ENCODE assay signal across 14 mouse cellular contexts in genomic region chr13:43158281-43158680, GRCm38 (mm10). TPM values are rescaled to one million over a fixed set of nuclear protein-coding genes. Genes with fewer than 3 reads are reported as not detected.
DNase-seq lines count a peak whose midpoint lies in the region; ATAC-seq lines count a peak whose summit lies in the region.
"Had no signal": no experiment of that assay in that cellular context is flagged by ENCODE, and none has a peak within 500 bp of the region (broad histone marks: within the 10 kb centered on the region; RNA-seq: fewer than 3 reads in every experiment).

No protein-coding gene starts in this region.

- no peaks in the 10 kb centered on the region for H3K27me3 ChIP-seq in hindbrain, embryonic 15.5 days
- H3K27me3 ChIP-seq in hindbrain, embryonic 12.5 days: no peaks in the 10 kb centered on the region
- no peaks in the 10 kb centered on the region for H3K27me3 ChIP-seq in neural tube, embryonic 15.5 days (replicated peaks)
- H3K27me3 ChIP-seq: embryonic facial prominence, embryonic 13.5 days; liver, embryonic 13.5 days; midbrain, embryonic 12.5 days had no signal

- peak; percentile 35 to 71 for DNase-seq in kidney, adult 8-10 months
- DNase-seq in kidney, postnatal 36 days: peak; percentile 38 to 51
- no peak for DNase-seq in spleen, adult 18-20 months
- DNase-seq in adrenal gland, postnatal 14 days: no peak
- DNase-seq: cerebellum, adult 18-20 months; liver, embryonic 13.5 days; lung, postnatal 10 days; thymus, adult 18-20 months had no signal

- H3K4me3 ChIP-seq in hindbrain, embryonic 15.5 days: no peak overlapping the region
- no peak overlapping the region for H3K4me3 ChIP-seq in hindbrain, embryonic 12.5 days
- no peak overlapping the region for H3K4me3 ChIP-seq in neural tube, embryonic 15.5 days (replicated peaks)
- H3K4me3 ChIP-seq: embryonic facial prominence, embryonic 13.5 days; liver, embryonic 13.5 days; midbrain, embryonic 12.5 days had no signal

- no peaks in the 10 kb centered on the region for H3K9me3 ChIP-seq in hindbrain, embryonic 15.5 days
- no peaks in the 10 kb centered on the region for H3K9me3 ChIP-seq in hindbrain, embryonic 12.5 days (replicated peaks)
- H3K9me3 ChIP-seq in neural tube, embryonic 15.5 days (replicated peaks): no peaks in the 10 kb centered on the region
- H3K9me3 ChIP-seq: embryonic facial prominence, embryonic 13.5 days; liver, embryonic 13.5 days; midbrain, embryonic 12.5 days had no signal

- 63% methylated on average over 5 of the region's 5 CpGs for whole genome bisulfite sequencing in hindbrain, embryonic 15.5 days
- WGBS in hindbrain, embryonic 12.5 days: 76% methylated on average over 5 of the region's 5 CpGs
- WGBS in neural tube, embryonic 15.5 days: 28% methylated on average over 5 of the region's 5 CpGs

- no peaks in the 10 kb centered on the region; the same call in 1 of the 2 replicates for H3K4me1 ChIP-seq in hindbrain, embryonic 15.5 days (replicated peaks)
- H3K4me1 ChIP-seq in hindbrain, embryonic 12.5 days: no peaks in the 10 kb centered on the region
- peaks cover 12% of the 10 kb centered on the region for H3K4me1 ChIP-seq in neural tube, embryonic 15.5 days
- H3K4me1 ChIP-seq: embryonic facial prominence, embryonic 13.5 days; liver, embryonic 13.5 days; midbrain, embryonic 12.5 days had no signal

- H3K4me2 ChIP-seq in hindbrain, embryonic 15.5 days: no peak overlapping the region
- H3K4me2 ChIP-seq in hindbrain, embryonic 12.5 days (replicated peaks): no peak overlapping the region
- no peak overlapping the region for H3K4me2 ChIP-seq in neural tube, embryonic 15.5 days
- H3K4me2 ChIP-seq: embryonic facial prominence, embryonic 13.5 days; liver, embryonic 13.5 days; midbrain, embryonic 12.5 days had no signal

- ATAC-seq in hindbrain, embryonic 15.5 days (ENCODE audit: low FRiP score, low read depth): peak; percentile 35; the same call in 1 of the 2 replicates
- ATAC-seq in hindbrain, embryonic 12.5 days (ENCODE audit: low FRiP score): no peak
- ATAC-seq in neural tube, embryonic 15.5 days (ENCODE audit: low FRiP score): peak; percentile 68
- ATAC-seq: inflammation-experienced regulatory T-cells, adult 6 months had no signal

- H3K9ac ChIP-seq in hindbrain, embryonic 15.5 days: no peak overlapping the region
- no peak overlapping the region for H3K9ac ChIP-seq in hindbrain, embryonic 12.5 days
- H3K9ac ChIP-seq in neural tube, embryonic 15.5 days (replicated peaks): no peak overlapping the region
- H3K9ac ChIP-seq: embryonic facial prominence, embryonic 13.5 days; liver, embryonic 13.5 days; midbrain, embryonic 12.5 days had no signal

- peak overlapping the region; percentile 34; the same call in 1 of the 2 replicates for H3K27ac ChIP-seq in hindbrain, embryonic 15.5 days (replicated peaks)
- H3K27ac ChIP-seq in hindbrain, embryonic 12.5 days: no peak overlapping the region
- peak overlapping the region; percentile 75 for H3K27ac ChIP-seq in neural tube, embryonic 15.5 days (replicated peaks)
- H3K27ac ChIP-seq: embryonic facial prominence, embryonic 13.5 days; liver, embryonic 13.5 days; midbrain, embryonic 12.5 days had no signal

- H3K36me3 ChIP-seq in hindbrain, embryonic 15.5 days: peaks cover 6% of the 10 kb centered on the region
- peaks cover 37% of the 10 kb centered on the region for H3K36me3 ChIP-seq in hindbrain, embryonic 12.5 days
- H3K36me3 ChIP-seq in neural tube, embryonic 15.5 days: peaks cover 13% of the 10 kb centered on the region

RNA-seq across cellular contexts. Expression of gene Tbc1d7, which starts 13.0 kb away (rescaled TPM):
- 76.3 and 76.7 TPM in 2 replicates for polyA plus RNA-seq in hindbrain, embryonic 15.5 days (2015; fragmentation: Nextera tagmentation; extraction: Ambion mirVana)
- polyA plus RNA-seq in hindbrain, embryonic 12.5 days (2016; fragmentation: Nextera tagmentation; extraction: Ambion mirVana): 73.2 and 74.9 TPM in 2 replicates
- 77.4 and 80.3 TPM in 2 replicates for polyA plus RNA-seq in neural tube, embryonic 15.5 days (2015; fragmentation: Nextera tagmentation; extraction: Ambion mirVana)
- total RNA-seq in adrenal gland, postnatal 14 days (2021): 24.1 and 24.6 TPM in 2 replicates

Comparison
In these comparisons a context has a peak if more than half of its experiments do, and no peak if none do; other contexts are left out.
1. DNase-seq: peak in kidney, adult 8-10 months (2 of 2) and kidney, postnatal 36 days (2 of 2); none in spleen, adult 18-20 months (0 of 2) and adrenal gland, postnatal 14 days (single experiment).